Mouse (Mus musculus): ENCODE measurements at regions not wholly inside any gene's neighbourhood (a gene's known extent, or its start where the extent isn't known, plus 50 kb on each side); places are given as distances from the start of the nearest gene placed in this dataset.

DNA sequence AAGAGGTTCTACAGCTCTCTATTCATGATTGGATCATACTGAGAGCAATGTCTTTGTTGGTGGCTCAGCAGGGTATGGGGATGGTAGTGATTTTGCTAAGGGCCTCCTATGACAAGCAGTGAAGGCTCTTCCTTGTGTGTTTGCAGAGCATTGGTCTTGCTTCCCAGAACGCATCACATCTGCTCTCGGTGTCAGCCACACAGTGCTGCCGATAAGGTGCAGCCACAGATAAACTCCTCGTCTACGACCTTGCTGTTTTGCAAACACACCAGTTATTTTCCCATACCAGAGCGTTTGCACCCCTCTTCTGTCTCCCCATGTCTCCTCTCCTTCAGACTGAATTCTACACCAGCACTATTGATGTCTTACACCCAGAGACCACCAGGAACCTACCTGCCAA lies 68.4 kb upstream of the Thpo start:
- DNase-seq (ENCODE audit: low read depth, low spot score) = no peak

DNA sequence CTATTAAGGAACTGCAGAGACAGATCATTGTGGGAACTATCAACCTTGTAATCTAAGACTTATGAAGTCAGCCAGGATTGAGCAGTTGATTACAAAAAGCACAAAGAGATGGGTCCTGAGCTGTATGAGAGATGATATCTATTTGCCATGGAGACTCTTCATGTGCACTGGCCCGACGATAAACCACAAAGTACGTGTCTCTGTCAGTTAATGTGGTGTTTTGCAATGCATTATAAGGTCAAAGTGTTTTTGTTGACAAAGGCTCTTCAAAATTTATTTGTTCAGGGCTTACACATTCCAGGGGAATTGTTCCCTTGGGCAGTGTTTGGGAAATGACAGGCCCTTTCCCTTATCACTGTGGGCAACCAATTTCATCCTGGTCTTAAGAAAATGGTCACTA lies 65.7 kb upstream of the Thpo start:
- DNase-seq (ENCODE audit: low read depth, low spot score) = no peak

GRCm38 (mm10) chr16:20798115-20798514 lies 63.8 kb upstream of the Thpo start:
- no peak for DNase-seq (ENCODE audit: low read depth, low spot score)

GRCm38 (mm10) chr16:20794721-20795120 lies 60.4 kb upstream of the Thpo start:
- no peak for DNase-seq (ENCODE audit: low read depth, low spot score)

Data from telencephalon, adult 2 months (tissue).